Mouse (Mus musculus) liver, embryonic 16.5 days (tissue): ENCODE results near the gene Otulin. TPM values are rescaled to one million over a fixed set of nuclear protein-coding genes. Genes with fewer than 3 reads are reported as not detected.

Experiments
- ATAC-seq: fragments of 200-750 bp; cut with Nextera tagmentation; 2 replicates; pipeline ENCODE4 v1.8.0; 2017; ENCODE audit warnings: low read depth, mild to moderate bottlenecking, moderate number of reproducible peaks, moderate library complexity
- H3K27ac ChIP-seq: fragments of 300-500 bp; sonication (generic); 2 replicates; pipeline ENCODE4 v1.5.1; 2014; ENCODE audit warnings: mild to moderate bottlenecking, low read length
- H3K27me3 ChIP-seq: fragments of 300-500 bp; sonication (generic); 2 replicates; pipeline ENCODE4 v1.6.1; 2014; ENCODE audit warnings: low read depth, low read length, mixed read lengths; ENCODE audit not compliant: control insufficient read depth, insufficient read depth
- H3K36me3 ChIP-seq: fragments of 300-500 bp; sonication (generic); 2 replicates; pipeline ENCODE4 v1.6.1; 2014; ENCODE audit warnings: mild to moderate bottlenecking; ENCODE audit not compliant: control insufficient read depth, insufficient read depth
- H3K4me1 ChIP-seq: fragments of 300-500 bp; sonication (generic); 2 replicates; pipeline ENCODE4 v1.6.1; 2014; ENCODE audit warnings: low read depth, low read length, mixed read lengths; ENCODE audit not compliant: control insufficient read depth
- H3K4me2 ChIP-seq: fragments of 300-500 bp; sonication (generic); 2 replicates; pipeline ENCODE4 v1.6.1; 2014; ENCODE audit warnings: low read depth, low read length, mixed read lengths
- H3K4me3 ChIP-seq: fragments of 300-500 bp; sonication (generic); 2 replicates; pipeline ENCODE4 v1.5.1; 2014; ENCODE audit warnings: low read depth, mild to moderate bottlenecking, low read length
- H3K9ac ChIP-seq: fragments of 300-500 bp; sonication (generic); 2 replicates; pipeline ENCODE4 v1.6.1; 2014; ENCODE audit warnings: low read depth, low read length
- H3K9me3 ChIP-seq: fragments of 300-500 bp; sonication (generic); replicated peaks from 2 replicates; pipeline ENCODE4 v1.6.1; 2016; ENCODE audit warnings: low read length; ENCODE audit not compliant: control insufficient read depth
- WGBS: fragments of 180-500 bp; shearing (Covaris S2); extraction: QIAGEN DNeasy Blood & Tissue Kit; methylation state at CpG from one replicate; pipeline ENCODE4 v1.1.7; 2014; ENCODE audit not compliant: insufficient replicate concordance; 5-methylcytosine and 5-hydroxymethylcytosine counted together
- polyA plus RNA-seq: library from polyadenylated mRNA; unstranded; fragments of >200 nt; fragmentation: Nextera tagmentation; extraction: Ambion mirVana; gene quantifications from 2 replicates; pipeline ENCODE4 v1.2.1, GENCODE M21; 2015

The Otulin gene
- polyA plus RNA-seq, 1 experiment from 2014 or later = 12.3 TPM

GRCm38 (mm10) chr15:27625890-27626255, 4.6 kb downstream of the Otulin start:
- H3K9ac ChIP-seq = peak overlapping the region; percentile 23
- H3K9me3 ChIP-seq = no peaks in the 10 kb centered on the region
- peaks cover 5% of the 10 kb centered on the region for H3K36me3 ChIP-seq
- H3K27ac ChIP-seq = peak overlapping the region; percentile 51
- WGBS = 52% methylated on average over 10 of the region's 10 CpGs
- H3K27me3 ChIP-seq = no peaks in the 10 kb centered on the region
- ATAC-seq = no peak
- no peak overlapping the region for H3K4me3 ChIP-seq
- peaks cover 39% of the 10 kb centered on the region for H3K4me1 ChIP-seq
- H3K4me2 ChIP-seq = peak overlapping the region; percentile 21

DNA sequence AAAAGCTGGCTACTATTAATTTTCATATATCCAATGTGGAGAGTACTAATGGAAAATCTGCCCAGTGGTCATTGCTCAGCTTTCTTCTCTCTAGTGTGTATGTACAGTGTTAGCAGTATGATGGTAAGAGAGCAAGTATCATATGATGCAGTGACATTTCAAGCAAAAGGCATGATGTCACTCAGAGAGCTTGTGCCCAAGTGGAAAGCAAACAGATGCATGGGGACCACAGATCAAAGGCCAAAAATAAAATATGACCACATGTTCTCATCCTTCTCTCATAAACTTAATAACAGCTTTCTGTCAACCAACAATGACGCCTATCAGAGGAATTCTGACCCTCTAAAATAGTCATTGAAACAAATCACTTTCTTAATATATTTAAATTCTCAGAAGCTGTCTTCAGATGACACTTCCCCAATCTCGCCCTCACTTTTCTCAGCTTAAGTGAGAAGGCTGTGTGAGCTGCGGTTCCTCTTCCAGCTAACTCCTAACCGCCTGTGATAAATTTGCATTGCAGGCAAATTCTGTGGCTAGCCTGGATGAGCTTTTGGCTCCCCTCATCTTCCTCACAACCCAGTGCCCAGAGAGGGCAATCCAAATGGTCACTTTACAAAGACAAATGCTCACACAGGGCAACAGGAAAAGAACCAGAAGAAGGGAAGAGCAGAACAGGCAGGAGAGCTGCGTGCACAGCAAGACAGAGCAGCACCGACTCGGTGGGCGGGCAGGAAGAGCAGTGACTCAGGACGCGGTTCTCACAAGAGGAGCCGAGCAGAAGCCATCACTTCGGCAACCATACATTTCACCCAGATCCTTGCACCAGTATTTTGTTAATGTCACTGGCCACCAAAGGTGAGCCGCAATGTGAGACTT, 5.2 kb downstream of the Otulin start:
- H3K4me1 ChIP-seq = peaks cover 39% of the 10 kb centered on the region
- no peak for ATAC-seq
- H3K27me3 ChIP-seq = no peaks in the 10 kb centered on the region
- no peak overlapping the region for H3K4me3 ChIP-seq
- no peaks in the 10 kb centered on the region for H3K9me3 ChIP-seq
- peak overlapping the region; percentile 21; the same call in 1 of the 2 replicates for H3K4me2 ChIP-seq
- H3K9ac ChIP-seq = peak overlapping the region; percentile 23
- H3K27ac ChIP-seq = peak overlapping the region; percentile 51
- 36% methylated on average over 13 of the region's 13 CpGs for WGBS
- H3K36me3 ChIP-seq = peaks cover 5% of the 10 kb centered on the region

- ATAC-seq = no peak
- Histone ChIP-seq H3K27me3 (no peaks in the 10 kb centered on the region), H3K27ac (no peak overlapping the region), H3K9me3 (no peaks in the 10 kb centered on the region), H3K4me3 (no peak overlapping the region), H3K4me2 (no peak overlapping the region), H3K36me3 (peaks cover 5% of the 10 kb centered on the region), H3K4me1 (peaks cover 38% of the 10 kb centered on the region), H3K9ac (no peak overlapping the region)
- WGBS = 77% methylated on average over 6 of the region's 6 CpGs
Observed at GRCm38 (mm10) chr15:27623286-27623685, 7.2 kb downstream of the Otulin start.

DNA sequence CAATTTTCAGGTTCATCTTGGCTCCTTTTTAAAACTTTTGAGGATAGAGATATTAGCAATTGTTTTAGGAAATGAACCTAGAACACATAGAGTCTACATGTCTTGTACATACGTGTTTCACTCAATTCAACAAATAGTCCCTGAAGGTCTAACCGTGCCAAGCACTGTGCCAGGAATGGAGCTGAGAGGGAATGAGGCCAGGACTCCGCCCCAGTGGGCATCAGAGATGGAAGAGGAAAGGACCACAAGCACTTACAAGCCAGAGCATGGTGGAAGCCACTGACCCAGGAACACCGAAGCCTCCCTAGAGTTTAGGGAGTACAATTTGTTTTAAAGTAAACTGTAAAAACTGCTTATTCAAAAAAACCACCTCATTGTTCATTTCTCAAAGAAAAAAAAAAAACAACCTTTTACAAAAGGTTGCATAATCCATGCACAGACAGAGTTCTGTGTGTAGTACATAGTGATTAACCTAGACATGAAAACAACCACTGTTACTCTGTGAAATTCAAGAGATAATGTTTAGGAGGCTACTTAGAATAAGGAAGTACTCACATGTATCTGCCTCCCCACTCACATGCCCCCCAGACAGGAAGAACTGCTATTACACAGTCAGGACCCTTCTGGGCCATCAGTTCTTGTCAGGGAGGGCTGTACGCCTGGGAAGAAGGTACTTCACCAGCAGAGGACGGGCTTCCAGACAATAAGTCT, 9.9 kb downstream of the Otulin start:
- no peak overlapping the region for H3K4me2 ChIP-seq
- peaks cover 19% of the 10 kb centered on the region for H3K4me1 ChIP-seq
- H3K9me3 ChIP-seq = no peaks in the 10 kb centered on the region
- no peaks in the 10 kb centered on the region for H3K27me3 ChIP-seq
- no peak for ATAC-seq
- no peak overlapping the region for H3K4me3 ChIP-seq
- 69% methylated on average over 6 of the region's 6 CpGs for whole genome bisulfite sequencing
- H3K27ac ChIP-seq = no peak overlapping the region
- no peak overlapping the region for H3K9ac ChIP-seq
- H3K36me3 ChIP-seq = peaks cover 6% of the 10 kb centered on the region

- no peaks in the 10 kb centered on the region for H3K27me3 ChIP-seq
- H3K4me1 ChIP-seq = peaks cover 14% of the 10 kb centered on the region
- 54% methylated on average over 3 of the region's 3 CpGs for WGBS
- peak overlapping the region; percentile 7; the same call in 1 of the 2 replicates for H3K27ac ChIP-seq
- H3K4me3 ChIP-seq = no peak overlapping the region
- no peaks in the 10 kb centered on the region for H3K9me3 ChIP-seq
- H3K9ac ChIP-seq = no peak overlapping the region
- H3K36me3 ChIP-seq = peaks cover 10% of the 10 kb centered on the region
- H3K4me2 ChIP-seq = no peak overlapping the region
- ATAC-seq = peak; percentile 73
Observed at GRCm38 (mm10) chr15:27619683-27620082, 10.8 kb downstream of the Otulin start.

DNA sequence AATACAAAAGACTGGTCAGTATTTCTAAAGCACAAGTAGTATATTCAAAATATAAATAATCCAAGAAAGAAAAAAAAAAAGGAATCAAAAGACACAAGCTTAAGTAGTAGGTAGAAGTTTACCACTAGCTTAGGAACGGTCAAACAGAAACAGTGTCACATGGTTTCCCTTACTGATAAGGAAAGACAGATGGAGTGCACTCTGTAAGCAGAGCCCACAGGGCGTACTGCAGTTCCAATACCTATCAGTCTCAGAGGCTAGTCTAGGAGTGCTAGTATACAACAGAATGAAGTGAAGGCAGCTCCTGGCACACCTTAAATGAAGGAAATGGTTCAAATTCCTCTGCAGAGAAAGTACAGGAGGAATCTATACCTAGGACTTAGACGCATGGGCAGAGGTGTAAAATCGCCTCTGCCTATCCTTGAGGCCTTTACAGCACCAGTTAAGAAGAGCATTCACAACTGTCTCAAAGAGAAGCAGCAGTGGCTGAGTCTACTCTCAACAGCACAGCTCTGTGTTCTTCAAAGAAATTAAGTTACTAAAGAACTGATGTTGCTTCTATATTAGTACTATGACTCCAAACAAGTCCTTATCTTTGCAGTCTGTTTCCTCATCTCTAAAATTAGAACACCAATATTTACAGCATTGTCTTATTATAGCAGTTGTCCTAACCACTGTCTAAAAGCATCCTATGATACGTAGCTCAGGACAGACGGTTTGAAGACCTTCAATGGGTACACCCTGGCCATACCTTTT, 11.5 kb downstream of the Otulin start:
- WGBS = 30% methylated on average over 6 of the region's 6 CpGs
- ATAC-seq = peak; percentile 84
- no peaks in the 10 kb centered on the region for H3K27me3 ChIP-seq
- H3K9ac ChIP-seq = no peak overlapping the region
- H3K9me3 ChIP-seq = no peaks in the 10 kb centered on the region
- H3K4me2 ChIP-seq = no peak overlapping the region; the same call in 1 of the 2 replicates
- no peak overlapping the region for H3K4me3 ChIP-seq
- H3K4me1 ChIP-seq = peaks cover 9% of the 10 kb centered on the region
- peak overlapping the region; percentile 7; the same call in 1 of the 2 replicates for H3K27ac ChIP-seq
- H3K36me3 ChIP-seq = peaks cover 10% of the 10 kb centered on the region

GRCm38 (mm10) chr15:27617227-27617626, 13.3 kb downstream of the Otulin start:
- no peak for ATAC-seq
- Histone ChIP-seq H3K9me3 (no peaks in the 10 kb centered on the region), H3K4me2 (no peak overlapping the region), H3K27ac (no peak overlapping the region), H3K4me1 (peaks cover 9% of the 10 kb centered on the region), H3K4me3 (no peak overlapping the region), H3K27me3 (no peaks in the 10 kb centered on the region), H3K36me3 (peaks cover 8% of the 10 kb centered on the region), H3K9ac (no peak overlapping the region)
- 78% methylated on average over 3 of the region's 3 CpGs for whole genome bisulfite sequencing

GRCm38 (mm10) chr15:27616159-27616558, 14.3 kb downstream of the Otulin start:
- no peak overlapping the region for H3K9ac ChIP-seq
- no peak for ATAC-seq
- peaks cover 12% of the 10 kb centered on the region for H3K36me3 ChIP-seq
- WGBS = 71% methylated on average over 4 of the region's 4 CpGs
- H3K4me1 ChIP-seq = peaks cover 9% of the 10 kb centered on the region
- no peak overlapping the region for H3K4me2 ChIP-seq
- no peak overlapping the region for H3K27ac ChIP-seq
- no peak overlapping the region for H3K4me3 ChIP-seq
- H3K9me3 ChIP-seq = no peaks in the 10 kb centered on the region
- no peaks in the 10 kb centered on the region for H3K27me3 ChIP-seq
